Mouse (Mus musculus): ENCODE measurements around the gene Tusc2. TPM values are rescaled to one million over a fixed set of nuclear protein-coding genes. Genes with fewer than 3 reads are reported as not detected.
A peak's percentile ranks its signal among the peaks of the same experiment; 100 is the strongest.

Gene Tusc2
- polyA plus RNA-seq, 1 experiment from 2014 or later: 52.7 TPM

GRCm38 (mm10) chr9:107599433-107599832, 36.4 kb downstream of the Tusc2 start:
- H3K4me3 ChIP-seq: no peak overlapping the region
- 68% methylated on average over 9 of the region's 9 CpGs for WGBS (ENCODE audit: insufficient replicate concordance)
- H3K9ac ChIP-seq: no peak overlapping the region
- peaks cover 9% of the 10 kb centered on the region for H3K36me3 ChIP-seq
- no peaks in the 10 kb centered on the region for H3K9me3 ChIP-seq (replicated peaks)
- no peak overlapping the region for H3K27ac ChIP-seq
- peaks cover 59% of the 10 kb centered on the region for H3K27me3 ChIP-seq (replicated peaks)
- no peak for ATAC-seq
- H3K4me2 ChIP-seq: no peak overlapping the region
- peaks cover 51% of the 10 kb centered on the region for H3K4me1 ChIP-seq

- Histone ChIP-seq H3K4me1 (peaks cover 55% of the 10 kb centered on the region), H3K9ac (no peak overlapping the region), H3K4me2 (no peak overlapping the region), H3K27ac (no peak overlapping the region), H3K4me3 (no peak overlapping the region), H3K27me3 (replicated peaks) (peaks cover 63% of the 10 kb centered on the region), H3K36me3 (peaks cover 5% of the 10 kb centered on the region), H3K9me3 (replicated peaks) (no peaks in the 10 kb centered on the region)
- WGBS (ENCODE audit: insufficient replicate concordance): 55% methylated on average over 14 of the region's 14 CpGs
- ATAC-seq: no peak
These were observed 36.8 kb downstream of the Tusc2 start for GRCm38 (mm10) chr9:107599842-107600241.

- H3K4me2 ChIP-seq: no peak overlapping the region
- H3K9ac ChIP-seq: no peak overlapping the region
- no peak overlapping the region for H3K27ac ChIP-seq
- no peaks in the 10 kb centered on the region for H3K9me3 ChIP-seq (replicated peaks)
- H3K36me3 ChIP-seq: no peaks in the 10 kb centered on the region; the same call in 1 of the 2 replicates
- 59% methylated on average over 12 of the region's 12 CpGs for WGBS (ENCODE audit: insufficient replicate concordance)
- no peak overlapping the region for H3K4me3 ChIP-seq
- no peak for ATAC-seq
- peaks cover 61% of the 10 kb centered on the region for H3K4me1 ChIP-seq
- peaks cover 72% of the 10 kb centered on the region for H3K27me3 ChIP-seq (replicated peaks)
These were observed 37.7 kb downstream of the Tusc2 start for GRCm38 (mm10) chr9:107600745-107601144.

DNA sequence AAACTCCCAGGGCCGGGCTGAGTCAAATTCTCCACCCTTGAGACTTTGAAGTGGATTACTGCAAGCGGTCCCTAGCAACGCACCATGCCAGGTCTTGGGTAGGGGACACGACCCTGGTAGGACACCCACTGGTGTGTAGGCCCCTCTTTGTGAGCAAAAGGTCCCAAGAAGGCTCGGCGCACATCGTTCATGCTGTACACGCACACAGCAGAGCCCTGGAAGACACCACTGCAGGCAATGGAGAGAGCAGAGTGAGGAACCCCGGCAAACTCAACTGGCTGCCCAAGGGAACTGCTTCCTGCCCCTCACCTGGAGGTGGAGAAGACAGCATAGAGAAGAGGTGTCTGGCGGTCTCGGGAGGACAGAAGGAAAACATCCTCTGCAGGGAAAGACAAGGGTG, 38.2 kb downstream of the Tusc2 start:
- 75% methylated on average over 11 of the region's 11 CpGs for WGBS (ENCODE audit: insufficient replicate concordance)
- ATAC-seq: no peak

DNA sequence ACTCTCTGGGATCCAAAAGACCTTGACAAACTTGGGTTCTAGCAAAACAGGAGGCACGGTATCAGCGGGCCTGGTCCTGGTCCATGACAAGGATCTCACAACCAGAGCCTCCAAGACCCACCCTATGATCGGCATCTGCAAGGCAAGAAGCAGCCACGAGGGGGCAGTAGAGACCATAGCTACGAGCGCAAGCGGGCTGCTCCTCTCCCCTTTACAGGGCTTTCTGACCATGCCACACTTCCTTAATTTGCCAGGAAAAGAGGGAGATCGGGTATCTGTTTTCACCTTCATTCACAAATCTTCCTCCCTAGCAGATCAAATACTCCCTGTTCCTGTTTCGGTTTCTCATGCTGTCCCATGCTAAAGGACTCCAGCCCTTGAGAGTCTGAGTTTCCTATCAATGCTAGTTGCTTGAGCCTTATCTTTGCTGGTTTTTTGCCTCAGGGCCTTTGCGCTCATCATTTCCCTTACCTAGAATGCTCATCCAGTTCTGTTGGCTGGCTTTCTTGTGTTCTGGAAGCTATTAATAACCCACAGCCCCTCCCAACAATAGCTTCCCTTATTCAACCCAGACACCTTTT, 39.1 kb downstream of the Tusc2 start:
- peak overlapping the region; percentile 18; the same call in 1 of the 2 replicates for H3K27ac ChIP-seq
- H3K27me3 ChIP-seq (replicated peaks): peaks cover 80% of the 10 kb centered on the region
- peak overlapping the region; percentile 50 for H3K4me2 ChIP-seq
- peak overlapping the region; percentile 23 for H3K4me3 ChIP-seq
- H3K36me3 ChIP-seq: no peaks in the 10 kb centered on the region
- H3K4me1 ChIP-seq: peaks cover 56% of the 10 kb centered on the region
- WGBS (ENCODE audit: insufficient replicate concordance): 3% methylated on average over 10 of the region's 10 CpGs
- 0 out of 2 replicates have a peak overlapping the region, but pooled peaks have one; percentile 3 for H3K9ac ChIP-seq
- no peaks in the 10 kb centered on the region for H3K9me3 ChIP-seq (replicated peaks)
- peak; percentile 60 for ATAC-seq

More for the DNA sequence above, 38.2 kb downstream of the Tusc2 start:
- Histone ChIP-seq H3K4me1 (peaks cover 61% of the 10 kb centered on the region), H3K9me3 (replicated peaks) (no peaks in the 10 kb centered on the region), H3K4me2 (no peak overlapping the region), H3K4me3 (no peak overlapping the region), H3K36me3 (no peaks in the 10 kb centered on the region), H3K27ac (no peak overlapping the region), H3K27me3 (replicated peaks) (peaks cover 74% of the 10 kb centered on the region), H3K9ac (no peak overlapping the region)

DNA sequence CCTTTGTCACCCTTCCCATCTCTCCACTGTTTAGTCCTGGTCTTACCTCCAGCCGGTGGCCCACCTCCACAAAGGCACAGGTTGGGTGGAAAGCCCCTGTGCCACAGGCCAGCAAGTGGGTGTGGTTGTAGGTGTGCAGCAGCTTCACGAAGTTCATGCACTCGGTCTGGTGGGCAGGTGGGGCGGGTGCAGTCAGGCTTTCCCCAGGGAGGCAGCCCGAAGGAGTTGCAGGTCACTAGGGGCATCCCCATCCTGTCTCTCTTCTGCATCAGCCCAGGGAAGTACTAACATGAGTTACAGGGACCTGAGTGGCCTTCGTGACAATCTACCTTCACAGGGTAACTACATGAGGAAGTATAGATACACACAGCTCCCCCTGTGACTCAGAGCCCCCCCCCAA, 40.2 kb downstream of the Tusc2 start:
- H3K9me3 ChIP-seq (replicated peaks): no peaks in the 10 kb centered on the region
- H3K36me3 ChIP-seq: no peaks in the 10 kb centered on the region
- ATAC-seq: no peak
- peaks cover 69% of the 10 kb centered on the region for H3K27me3 ChIP-seq (replicated peaks)
- no peak overlapping the region for H3K4me2 ChIP-seq
- 65% methylated on average over 6 of the region's 6 CpGs for WGBS (ENCODE audit: insufficient replicate concordance)
- no peak overlapping the region for H3K27ac ChIP-seq
- peaks cover 58% of the 10 kb centered on the region for H3K4me1 ChIP-seq
- no peak overlapping the region for H3K9ac ChIP-seq
- H3K4me3 ChIP-seq: no peak overlapping the region

DNA sequence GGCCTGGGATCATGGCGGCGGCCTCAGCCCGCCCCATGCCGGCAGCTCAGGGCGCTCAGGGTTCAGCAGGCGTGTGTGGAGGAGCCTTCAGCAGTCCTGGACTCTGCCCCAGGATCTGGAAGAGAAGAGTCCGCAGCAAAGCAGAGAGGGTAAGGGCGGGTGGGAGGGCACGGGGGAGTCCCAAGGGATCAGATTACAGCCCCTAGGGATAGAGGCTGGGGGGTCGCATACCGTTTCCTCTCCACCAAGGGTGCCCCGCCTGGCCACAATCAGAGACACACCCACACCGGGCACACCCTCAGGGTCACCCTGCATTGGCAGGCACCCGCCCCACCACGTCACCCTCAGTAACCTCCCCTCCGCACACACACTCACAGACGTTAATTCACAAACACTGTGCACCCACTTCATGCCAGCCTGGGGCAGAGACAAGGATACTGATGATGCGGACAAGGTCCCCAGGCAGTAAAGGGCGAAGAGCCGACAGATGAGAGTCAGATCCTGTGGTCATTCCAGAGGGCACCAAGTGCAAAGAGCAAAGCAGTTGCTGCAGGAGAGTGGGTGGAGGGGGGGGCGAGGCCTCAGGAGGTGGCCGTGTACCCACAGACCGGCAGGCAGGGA, 42.1 kb downstream of the Tusc2 start:
- peaks cover 53% of the 10 kb centered on the region for H3K4me1 ChIP-seq
- 0 out of 2 replicates have a peak overlapping the region, but pooled peaks have one; percentile 3 for H3K4me2 ChIP-seq
- no peak overlapping the region for H3K9ac ChIP-seq
- WGBS (ENCODE audit: insufficient replicate concordance): 46% methylated on average over 23 of the region's 23 CpGs
- H3K4me3 ChIP-seq: no peak overlapping the region
- no peaks in the 10 kb centered on the region for H3K9me3 ChIP-seq (replicated peaks)
- ATAC-seq: peak; percentile 28; the same call in 1 of the 2 replicates
- H3K27ac ChIP-seq: no peak overlapping the region
- peaks cover 58% of the 10 kb centered on the region for H3K27me3 ChIP-seq (replicated peaks)
- H3K36me3 ChIP-seq: no peaks in the 10 kb centered on the region

DNA sequence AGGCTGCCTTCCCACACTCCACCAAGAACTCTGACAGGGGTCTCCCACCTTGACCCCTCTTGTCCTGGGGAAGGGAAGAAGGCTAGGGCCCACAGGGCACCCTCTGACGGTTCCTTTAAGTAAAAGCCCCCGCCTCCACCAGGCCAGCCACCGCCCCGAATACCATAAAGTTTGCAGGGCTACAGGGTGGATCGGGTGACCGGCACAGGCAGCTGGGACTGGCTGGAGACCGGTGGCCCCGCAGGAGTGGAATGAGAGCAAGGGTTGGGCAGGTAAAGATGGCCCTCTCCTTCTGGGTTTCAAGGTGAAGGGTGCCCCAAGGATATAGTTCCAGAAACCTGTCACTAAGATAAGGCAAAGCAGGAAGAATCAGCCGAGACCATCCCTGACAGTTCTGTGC, 43.5 kb downstream of the Tusc2 start:
- no peak for ATAC-seq
- Histone ChIP-seq H3K9ac (no peak overlapping the region), H3K4me1 (peaks cover 53% of the 10 kb centered on the region), H3K27me3 (replicated peaks) (peaks cover 43% of the 10 kb centered on the region), H3K4me2 (no peak overlapping the region), H3K27ac (no peak overlapping the region), H3K4me3 (no peak overlapping the region), H3K36me3 (no peaks in the 10 kb centered on the region), H3K9me3 (replicated peaks) (no peaks in the 10 kb centered on the region)
- 30% methylated on average over 9 of the region's 9 CpGs for WGBS (ENCODE audit: insufficient replicate concordance)

DNA sequence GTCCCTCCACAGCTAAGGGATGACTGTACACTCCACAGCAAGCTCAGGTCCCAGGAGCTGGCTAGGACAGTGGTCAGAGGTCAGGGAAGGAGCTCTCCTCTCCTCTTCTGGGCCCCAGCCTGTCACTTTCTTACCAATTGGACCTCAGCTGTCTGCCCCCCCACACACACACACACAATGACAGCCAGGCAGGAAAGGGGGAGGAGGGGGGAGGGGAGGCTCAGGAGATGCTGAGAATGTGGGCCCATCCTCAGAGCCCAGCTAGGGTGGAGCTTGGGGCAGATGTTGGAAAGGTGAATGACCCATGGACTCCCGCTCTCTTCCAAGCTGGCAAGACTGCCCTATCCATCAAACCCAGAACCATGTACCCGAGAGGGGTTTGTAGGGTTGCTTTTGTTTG, 44.0 kb downstream of the Tusc2 start:
- H3K9me3 ChIP-seq (replicated peaks): no peaks in the 10 kb centered on the region
- H3K4me3 ChIP-seq: no peak overlapping the region
- peaks cover 57% of the 10 kb centered on the region for H3K4me1 ChIP-seq
- no peak overlapping the region for H3K9ac ChIP-seq
- H3K27me3 ChIP-seq (replicated peaks): peaks cover 40% of the 10 kb centered on the region
- ATAC-seq: no peak
- no peak overlapping the region for H3K27ac ChIP-seq
- H3K36me3 ChIP-seq: no peaks in the 10 kb centered on the region
- WGBS (ENCODE audit: insufficient replicate concordance): 66% methylated on average over 2 of the region's 2 CpGs
- H3K4me2 ChIP-seq: no peak overlapping the region

- Histone ChIP-seq H3K27ac (no peak overlapping the region), H3K4me1 (peaks cover 55% of the 10 kb centered on the region)
- no peak for ATAC-seq
These were observed 44.7 kb downstream of the Tusc2 start for GRCm38 (mm10) chr9:107607653-107608245.

GRCm38 (mm10) chr9:107608741-107609432, 45.8 kb downstream of the Tusc2 start, which contains the start of gene Sema3b:
TSS of gene Sema3b (minus strand) at chr9:107609229.
- Histone ChIP-seq H3K36me3 (peaks cover 4% of the 10 kb centered on the region), H3K4me1 (peaks cover 58% of the 10 kb centered on the region), H3K27me3 (replicated peaks) (peaks cover 34% of the 10 kb centered on the region), H3K4me2 (no peak within 1 kb of the TSS), H3K4me3 (no peak within 1 kb of the TSS), H3K9ac (no peak within 1 kb of the TSS), H3K9me3 (replicated peaks) (no peaks in the 10 kb centered on the region), H3K27ac (no peak within 1 kb of the TSS)
- WGBS (ENCODE audit: insufficient replicate concordance): 48% methylated on average over 12 of the region's 12 CpGs
- no peak for ATAC-seq

More at GRCm38 (mm10) chr9:107607653-107608245, 44.7 kb downstream of the Tusc2 start:
- no peak overlapping the region for H3K4me2 ChIP-seq
- H3K9me3 ChIP-seq (replicated peaks): no peaks in the 10 kb centered on the region
- H3K4me3 ChIP-seq: no peak overlapping the region
- H3K36me3 ChIP-seq: no peaks in the 10 kb centered on the region
- 49% methylated on average over 9 of the region's 9 CpGs for WGBS (ENCODE audit: insufficient replicate concordance)
- H3K27me3 ChIP-seq (replicated peaks): peaks cover 40% of the 10 kb centered on the region
- no peak overlapping the region for H3K9ac ChIP-seq

GRCm38 (mm10) chr9:107609433-107609830, 46.4 kb downstream of the Tusc2 start:
- Histone ChIP-seq H3K27ac (no peak overlapping the region), H3K4me3 (no peak overlapping the region), H3K27me3 (replicated peaks) (peaks cover 29% of the 10 kb centered on the region), H3K36me3 (peaks cover 10% of the 10 kb centered on the region), H3K9ac (no peak overlapping the region), H3K4me1 (peaks cover 58% of the 10 kb centered on the region), H3K9me3 (replicated peaks) (no peaks in the 10 kb centered on the region), H3K4me2 (no peak overlapping the region)
- WGBS (ENCODE audit: insufficient replicate concordance): 70% methylated on average over 4 of the region's 4 CpGs
- ATAC-seq: no peak

All from liver, embryonic 12.5 days (tissue).